Mouse (Mus musculus): ENCODE data around the gene Dut.

DNA sequence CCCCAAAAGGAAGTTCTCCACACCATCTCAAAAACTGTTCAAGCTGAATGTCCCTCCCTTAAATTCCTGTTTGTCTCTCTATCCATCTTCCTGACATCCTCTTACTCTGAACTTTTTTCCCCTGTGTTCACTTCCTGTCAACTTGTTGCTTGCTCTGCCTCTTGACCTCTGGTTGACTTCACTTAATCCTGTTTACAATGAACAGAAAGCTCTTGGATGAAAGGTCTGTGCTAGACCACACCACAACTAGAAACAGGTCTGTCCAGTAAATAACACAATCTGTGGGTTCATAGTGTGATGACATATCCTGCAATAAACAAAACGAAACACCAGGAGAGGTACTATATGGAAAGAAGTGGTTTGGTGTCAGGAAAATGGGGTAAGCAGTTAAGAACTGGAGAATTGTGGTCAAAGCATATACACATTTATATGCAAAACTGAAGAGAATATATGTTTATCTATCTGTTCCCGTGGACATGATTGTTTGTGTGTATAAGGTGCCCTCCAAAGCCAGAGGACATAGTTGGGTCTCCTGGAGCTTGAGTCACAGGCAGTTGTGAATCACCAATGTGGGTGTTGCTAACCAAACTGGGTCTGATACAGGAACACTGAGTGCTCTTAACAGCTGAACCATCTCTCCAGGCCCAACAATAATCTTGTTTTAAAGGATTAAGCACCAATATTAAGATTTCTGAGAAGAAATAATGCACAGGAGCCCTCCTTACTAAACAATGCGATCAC, 1.3 kb upstream of the Dut start:
- TF ChIP-seq POLR2A (IDR thresholded peaks at IDR 0.05; ENCODE audit: low read depth, low read length) (no peak), CTCF (IDR thresholded peaks at IDR 0.05; ENCODE audit: extremely low read depth, insufficient read length, insufficient replicate concordance, low read depth, low read length) (no peak)

Data from small intestine, adult 2 months (tissue).